Comparison of ENCODE assay signal across 11 mouse cellular contexts in the genomic region with DNA sequence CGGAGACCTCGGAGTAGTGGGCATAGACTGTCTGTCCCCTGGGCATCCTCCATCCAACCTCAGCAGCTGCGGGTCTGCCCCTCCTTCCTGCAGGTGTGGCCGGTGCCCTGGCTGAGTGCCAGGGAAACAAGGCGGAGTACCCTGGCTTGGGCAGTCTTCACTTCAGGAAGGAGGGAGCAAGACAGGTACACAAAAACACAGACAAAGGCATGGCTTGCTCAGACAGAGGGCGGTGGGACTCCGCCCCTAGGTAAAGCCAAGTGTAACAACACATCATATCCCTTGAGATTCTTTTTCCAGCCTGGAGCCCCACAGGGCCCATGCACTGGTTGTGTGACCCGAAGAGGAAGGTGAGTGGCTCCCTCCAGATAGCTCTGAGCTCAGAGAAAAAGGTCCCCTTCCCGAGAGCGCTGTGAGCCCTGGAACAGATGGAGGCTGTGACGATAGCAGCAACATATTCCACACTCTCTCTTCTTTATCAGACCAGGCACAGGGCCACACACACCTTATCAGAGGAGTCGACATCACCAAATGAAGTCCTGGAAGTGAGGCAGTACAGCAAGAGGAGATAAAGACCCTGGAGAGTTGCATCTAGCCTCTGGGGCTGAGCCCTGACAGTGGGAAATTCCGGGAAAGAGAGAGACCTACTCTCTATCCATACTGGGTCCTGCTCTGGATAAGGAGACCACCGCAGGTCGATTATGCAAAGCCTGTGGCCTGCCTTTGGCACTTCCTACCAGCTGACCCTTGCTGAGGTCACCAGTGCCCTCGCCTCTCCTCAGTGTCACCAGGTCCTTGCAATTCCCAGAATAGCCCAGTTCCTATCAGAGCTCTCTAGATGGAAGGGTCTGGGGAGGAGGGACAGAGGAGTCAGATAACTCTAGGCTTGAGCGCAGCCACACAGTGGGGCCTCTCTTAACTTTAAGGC. TPM values are rescaled to one million over a fixed set of nuclear protein-coding genes. Genes with fewer than 3 reads are reported as not detected.
A peak's percentile ranks its signal among the peaks of the same experiment; 100 is the strongest.
DNase-seq lines count a peak whose midpoint lies in the region; ATAC-seq and TF ChIP-seq lines count a peak whose summit lies in the region.
"Had no signal": no experiment of that assay in that cellular context is flagged by ENCODE, and none has a peak within 500 bp of the region (broad histone marks: within the 10 kb centered on the region; RNA-seq: fewer than 3 reads in every experiment).

No protein-coding gene starts in this region.

- H3K4me1 ChIP-seq in heart, embryonic 10.5 days, result peaks cover 51% of the 10 kb centered on the region
- peaks cover 32% of the 10 kb centered on the region for H3K4me1 ChIP-seq in liver, embryonic 12.5 days

- no peaks in the 10 kb centered on the region for H3K36me3 ChIP-seq in heart, embryonic 10.5 days
- no peaks in the 10 kb centered on the region for H3K36me3 ChIP-seq in liver, embryonic 12.5 days

- H3K4me2 ChIP-seq in liver, embryonic 12.5 days, result peak overlapping the region; percentile 47

- ATAC-seq in liver, embryonic 12.5 days, result peak; percentile 96

- H3K27ac ChIP-seq in heart, embryonic 10.5 days, result peak overlapping the region; percentile 89
- H3K27ac ChIP-seq in liver, embryonic 12.5 days, result peak overlapping the region; percentile 75
- H3K27ac ChIP-seq in layer of hippocampus, adult 2 months, result no peak overlapping the region
- H3K27ac ChIP-seq: left cerebral cortex, adult 2 months had no signal

- WGBS in heart, embryonic 10.5 days, result 15% methylated on average over 17 of the region's 17 CpGs
- WGBS in liver, embryonic 12.5 days (ENCODE audit: insufficient replicate concordance), result 17% methylated on average over 17 of the region's 17 CpGs

- TF ChIP-seq CTCF in layer of hippocampus, adult 2 months (conservative IDR thresholded peaks at IDR 0.05), result no peak

- peak; percentile 44 to 65 for DNase-seq in spleen, postnatal 4 days (ENCODE audit: low spot score in 2 of 2)
- DNase-seq in spleen, postnatal 14 days (ENCODE audit: low spot score in 2 of 2), result no peak
- peak; percentile 89 for DNase-seq in heart, embryonic 10.5 days (ENCODE audit: low spot score)
- peak; percentile 47 to 61 for DNase-seq in urinary bladder, postnatal 36 days (ENCODE audit: low spot score in 2 of 2)
- no peak for DNase-seq in adrenal gland, adult 18-20 months (ENCODE audit: low spot score in 2 of 2)
- no peak for DNase-seq in layer of hippocampus, adult 2 months (ENCODE audit: low spot score in 2 of 2)
- DNase-seq in ovary, postnatal 14 days (ENCODE audit: low spot score), result no peak
- DNase-seq: embryo, embryonic 11 days had no signal

- 0 out of 2 replicates have a peak overlapping the region, but pooled peaks have one; percentile 12 for H3K9ac ChIP-seq in liver, embryonic 12.5 days

- no peaks in the 10 kb centered on the region for H3K9me3 ChIP-seq in heart, embryonic 10.5 days
- no peaks in the 10 kb centered on the region for H3K9me3 ChIP-seq in liver, embryonic 12.5 days (replicated peaks)

- H3K4me3 ChIP-seq in heart, embryonic 10.5 days, result peak overlapping the region; percentile 55
- 0 out of 2 replicates have a peak overlapping the region, but pooled peaks have one; percentile 12 for H3K4me3 ChIP-seq in liver, embryonic 12.5 days
- no peak overlapping the region for H3K4me3 ChIP-seq in layer of hippocampus, adult 2 months
- H3K4me3 ChIP-seq: left cerebral cortex, adult 2 months had no signal

- H3K27me3 ChIP-seq in heart, embryonic 10.5 days (ENCODE audit: insufficient read depth, poor library complexity, severe bottlenecking), result peaks cover 6% of the 10 kb centered on the region; the same call in 1 of the 2 replicates
- peaks cover 23% of the 10 kb centered on the region for H3K27me3 ChIP-seq in liver, embryonic 12.5 days (replicated peaks)

RNA-seq across cellular contexts. Expression of gene Pirt, which starts 1.0 kb away (rescaled TPM):
- 6.9 and 13.1 TPM in 2 replicates for polyA plus RNA-seq in heart, embryonic 10.5 days (2016; fragmentation: Nextera tagmentation; extraction: Ambion mirVana)
- polyA plus RNA-seq in liver, embryonic 12.5 days (2016; fragmentation: Nextera tagmentation; extraction: Ambion mirVana), result 0.05 and 0.11 TPM in 2 replicates
- 1 to 10 TPM; 7.5 to 9.9 TPM for total RNA-seq in adrenal gland, adult 18-20 months (2021)
- 1 to 10 TPM; 1.4 to 1.9 TPM for total RNA-seq in layer of hippocampus, adult 2 months (2021)

RNA-seq across cellular contexts. Expression of gene Tmem238l, which starts 43.6 kb away (rescaled TPM):
- polyA plus RNA-seq in heart, embryonic 10.5 days (2016; fragmentation: Nextera tagmentation; extraction: Ambion mirVana), result 0.28 TPM in 1 of 2 replicates, not detected in the other
- polyA plus RNA-seq in liver, embryonic 12.5 days (2016; fragmentation: Nextera tagmentation; extraction: Ambion mirVana), result not detected in 2 replicates
- total RNA-seq in adrenal gland, adult 18-20 months (2021), result not detected
- not detected for total RNA-seq in layer of hippocampus, adult 2 months (2021)
- total RNA-seq: gastrocnemius, adult 8-10 months; left cerebral cortex, adult 2 months had no signal

Comparison
In these comparisons a context has a peak if more than half of its experiments do, and no peak if none do; other contexts are left out.
1. DNase-seq: peak in spleen, postnatal 4 days (2 of 2), heart, embryonic 10.5 days (single experiment) and urinary bladder, postnatal 36 days (2 of 2); none in spleen, postnatal 14 days (0 of 2), adrenal gland, adult 18-20 months (0 of 2), layer of hippocampus, adult 2 months (0 of 2) and ovary, postnatal 14 days (single experiment).